In the genomic region with DNA sequence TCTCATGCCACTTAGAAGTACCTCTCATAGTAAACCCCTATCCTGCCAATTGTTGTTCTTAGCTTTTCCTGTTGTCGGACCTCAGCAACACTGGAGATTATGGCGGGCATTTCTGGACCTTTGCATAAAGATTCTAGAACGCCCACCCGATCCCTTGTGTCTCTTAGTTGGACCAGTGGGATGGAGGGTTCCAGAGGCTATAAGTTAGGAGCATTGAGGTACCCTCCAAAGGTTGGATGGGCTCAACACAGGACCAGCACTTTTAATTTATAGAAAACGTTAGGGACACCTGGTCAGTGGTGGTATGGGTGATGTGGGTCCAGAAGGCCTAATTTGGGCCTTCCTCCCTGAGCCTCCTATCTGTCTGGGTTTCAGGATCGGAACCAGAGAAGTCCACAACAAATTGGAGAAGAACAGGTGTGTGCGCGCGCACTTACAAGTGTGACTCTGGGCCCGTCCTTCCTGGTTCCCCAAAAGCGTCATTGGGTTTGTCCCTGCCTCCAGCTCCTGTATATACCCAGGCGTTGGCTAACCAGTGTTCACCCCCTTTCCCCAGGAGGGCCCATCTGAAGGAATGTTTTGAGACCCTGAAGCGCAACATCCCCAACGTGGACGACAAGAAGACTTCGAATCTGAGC, we compare ENCODE assay signal across 8 mouse cellular contexts. TPM values are rescaled to one million over a fixed set of nuclear protein-coding genes. Genes with fewer than 3 reads are reported as not detected.
DNase-seq lines count a peak whose midpoint lies in the region; ATAC-seq lines count a peak whose summit lies in the region.

No protein-coding gene starts in this region.

- peak overlapping the region; percentile 91 for H3K27ac ChIP-seq in lung, embryonic 16.5 days (ENCODE audit: low read length)
- 0 out of 2 replicates have a peak overlapping the region, but pooled peaks have one; percentile 24 for H3K27ac ChIP-seq in limb, embryonic 11.5 days (replicated peaks; ENCODE audit: low read depth, low read length)
- peak overlapping the region; percentile 85 for H3K27ac ChIP-seq in neural tube, embryonic 14.5 days (ENCODE audit: low read depth, low read length)

- peaks cover 42% of the 10 kb centered on the region for H3K4me1 ChIP-seq in lung, embryonic 16.5 days (replicated peaks; ENCODE audit: control insufficient read depth, insufficient read depth, low read length)
- H3K4me1 ChIP-seq in limb, embryonic 11.5 days (ENCODE audit: control insufficient read depth, insufficient read depth, low read length): peaks cover 28% of the 10 kb centered on the region
- peaks cover 29% of the 10 kb centered on the region for H3K4me1 ChIP-seq in neural tube, embryonic 14.5 days (ENCODE audit: control insufficient read depth, insufficient read depth, low read length)

- no peaks in the 10 kb centered on the region for H3K9me3 ChIP-seq in lung, embryonic 16.5 days (ENCODE audit: control insufficient read depth, low read length)
- H3K9me3 ChIP-seq in limb, embryonic 11.5 days (ENCODE audit: control insufficient read depth, low read length): no peaks in the 10 kb centered on the region
- H3K9me3 ChIP-seq in neural tube, embryonic 14.5 days (ENCODE audit: control insufficient read depth, low read length): no peaks in the 10 kb centered on the region

- peak overlapping the region; percentile 61 for H3K9ac ChIP-seq in lung, embryonic 16.5 days (ENCODE audit: low read length)
- 0 out of 2 replicates have a peak overlapping the region, but pooled peaks have one; percentile 28 for H3K9ac ChIP-seq in limb, embryonic 11.5 days (ENCODE audit: low read length)
- 0 out of 2 replicates have a peak overlapping the region, but pooled peaks have one; percentile 60 for H3K9ac ChIP-seq in neural tube, embryonic 14.5 days (replicated peaks; ENCODE audit: low read depth, low read length)

- H3K4me2 ChIP-seq in lung, embryonic 16.5 days (ENCODE audit: low read depth, low read length): peak overlapping the region; percentile 90
- peak overlapping the region; percentile 81 for H3K4me2 ChIP-seq in limb, embryonic 11.5 days (ENCODE audit: low read depth, severe bottlenecking)
- H3K4me2 ChIP-seq in neural tube, embryonic 14.5 days (ENCODE audit: low read depth, low read length): peak overlapping the region; percentile 81

- H3K27me3 ChIP-seq in lung, embryonic 16.5 days (ENCODE audit: control insufficient read depth, insufficient read depth, low read depth, low read length): no peaks in the 10 kb centered on the region
- H3K27me3 ChIP-seq in limb, embryonic 11.5 days (ENCODE audit: control insufficient read depth, insufficient read depth, low read length): no peaks in the 10 kb centered on the region
- H3K27me3 ChIP-seq in neural tube, embryonic 14.5 days (ENCODE audit: control insufficient read depth, insufficient read depth, low read length): no peaks in the 10 kb centered on the region

- H3K4me3 ChIP-seq in lung, embryonic 16.5 days (ENCODE audit: low read length): peak overlapping the region; percentile 65
- H3K4me3 ChIP-seq in limb, embryonic 11.5 days (ENCODE audit: low read depth, low read length): peak overlapping the region; percentile 50
- H3K4me3 ChIP-seq in neural tube, embryonic 14.5 days (ENCODE audit: low read depth, low read length): peak overlapping the region; percentile 50

- no peak for DNase-seq in lung, postnatal 4 days
- DNase-seq in limb, embryonic 11.5 days (ENCODE audit: low spot score): no peak
- no peak for DNase-seq in adrenal gland, postnatal 14 days
- no peak for DNase-seq in adrenal gland, postnatal 4 days (ENCODE audit: low spot score in 2 of 2)
- no peak for DNase-seq in thymus, postnatal 25 days

- no peak; the same call in 1 of the 2 replicates for ATAC-seq in lung, embryonic 16.5 days (ENCODE audit: low read depth)
- ATAC-seq in erythroblast, adult 5-6 weeks (replicated peaks; ENCODE audit: low FRiP score, poor library complexity, severe bottlenecking): peak; percentile 9
- ATAC-seq in limb, embryonic 11.5 days (ENCODE audit: insufficient number of reproducible peaks, low FRiP score, low TSS enrichment, low read depth): 0 out of 2 replicates have a peak, but pooled peaks have one; percentile 0
- ATAC-seq in neural tube, embryonic 14.5 days (ENCODE audit: low read depth): peak; percentile 1; the same call in 1 of the 2 replicates

- H3K36me3 ChIP-seq in lung, embryonic 16.5 days (ENCODE audit: control insufficient read depth, insufficient read depth, low read length): no peaks in the 10 kb centered on the region
- H3K36me3 ChIP-seq in limb, embryonic 11.5 days (ENCODE audit: control insufficient read depth, insufficient read depth, low read length): peaks cover 6% of the 10 kb centered on the region
- no peaks in the 10 kb centered on the region; the same call in 1 of the 2 replicates for H3K36me3 ChIP-seq in neural tube, embryonic 14.5 days (ENCODE audit: control insufficient read depth, insufficient read depth, low read length)

- WGBS in lung, embryonic 16.5 days: 39% methylated on average over 16 of the region's 16 CpGs
- 39% methylated on average over 16 of the region's 16 CpGs for whole genome bisulfite sequencing in limb, embryonic 11.5 days
- WGBS in neural tube, embryonic 14.5 days: 48% methylated on average over 16 of the region's 16 CpGs

RNA-seq across cellular contexts. Expression of gene Mnt, which starts 6.5 kb away (rescaled TPM):
- 3.0 and 3.1 TPM in 2 replicates for polyA plus RNA-seq in lung, embryonic 16.5 days (2015; fragmentation: Nextera tagmentation; extraction: Ambion mirVana)
- 1.3 and 2.1 TPM in 2 replicates for total RNA-seq in erythroblast, adult 5-6 weeks (2015; ENCODE audit: low replicate concordance)
- 0.68 and 2.1 TPM in 2 replicates for total RNA-seq in erythroblast, adult 5-6 weeks (2017; ENCODE audit: low replicate concordance)
- polyA plus RNA-seq in limb, embryonic 11.5 days (2014; fragmentation: Nextera tagmentation; extraction: Ambion mirVana): 5.1 and 5.5 TPM in 2 replicates
- 7.6 and 9.4 TPM in 2 replicates for polyA plus RNA-seq in neural tube, embryonic 14.5 days (2014; fragmentation: Nextera tagmentation; extraction: Ambion mirVana)
- total RNA-seq in adrenal gland, postnatal 14 days (2021): 22.8 and 29.9 TPM in 2 replicates
- total RNA-seq in adrenal gland, postnatal 4 days (2021): 10 to 100 TPM; 29.0 to 35.9 TPM

RNA-seq across cellular contexts. Expression of gene Sgsm2, which starts 59.7 kb away (rescaled TPM):
- polyA plus RNA-seq in lung, embryonic 16.5 days (2015; fragmentation: Nextera tagmentation; extraction: Ambion mirVana): 3.4 and 4.2 TPM in 2 replicates
- total RNA-seq in erythroblast, adult 5-6 weeks (2015; ENCODE audit: low replicate concordance): 0.96 TPM in 1 of 2 replicates, not detected in the other
- 0.14 and 0.43 TPM in 2 replicates for total RNA-seq in erythroblast, adult 5-6 weeks (2017; ENCODE audit: low replicate concordance)
- polyA plus RNA-seq in limb, embryonic 11.5 days (2014; fragmentation: Nextera tagmentation; extraction: Ambion mirVana): 3.0 and 3.4 TPM in 2 replicates
- 25.3 and 28.7 TPM in 2 replicates for polyA plus RNA-seq in neural tube, embryonic 14.5 days (2014; fragmentation: Nextera tagmentation; extraction: Ambion mirVana)
- total RNA-seq in adrenal gland, postnatal 14 days (2021): 21.3 and 22.4 TPM in 2 replicates
- total RNA-seq in adrenal gland, postnatal 4 days (2021): 10 to 100 TPM; 26.3 to 31.9 TPM

Comparison
In these comparisons a context has a peak if more than half of its experiments do, and no peak if none do; other contexts are left out.
1. H3K27ac ChIP-seq: peak in every context shown above with its lines; median percentile 91 in lung, embryonic 16.5 days; 85 in neural tube, embryonic 14.5 days; 24 in limb, embryonic 11.5 days.
2. RNA of gene Sgsm2, which starts 59.7 kb away (total RNA-seq): 26.3 to 31.9 TPM in adrenal gland, postnatal 4 days and 21.3 to 22.4 TPM in adrenal gland, postnatal 14 days; 0.14 to 0.96 TPM in erythroblast, adult 5-6 weeks; every median in the first group is over 10 times any median in the second.
3. Peak in every context shown above with its lines, with median percentiles within 50 percentile points of each other: H3K4me2 ChIP-seq, H3K4me3 ChIP-seq and H3K9ac ChIP-seq.